Mouse (Mus musculus): ENCODE measurements at regions not wholly inside any gene's neighbourhood (a gene's known extent, or its start where the extent isn't known, plus 50 kb on each side); places are given as distances from the start of the nearest gene placed in this dataset.

- H3K36me3 ChIP-seq (ENCODE audit: control insufficient read depth in 1 of 2, insufficient read depth in 2 of 2, low read length in 2 of 2), result no peaks in the 10 kb centered on the region
- H3K9ac ChIP-seq (ENCODE audit: control insufficient read depth, low read depth, low read length, poor library complexity, severe bottlenecking), result no peak overlapping the region
- no peaks in the 10 kb centered on the region for H3K27me3 ChIP-seq (ENCODE audit: control insufficient read depth in 1 of 2, insufficient read depth in 2 of 2, low read length in 2 of 2)
- no peaks in the 10 kb centered on the region for H3K79me2 ChIP-seq (ENCODE audit: control insufficient read depth, insufficient read depth, low read length, poor library complexity)
- H3K4me3 ChIP-seq (ENCODE audit: control insufficient read depth in 1 of 2, insufficient read depth in 1 of 2, low read depth in 2 of 2, low read length in 2 of 2), result no peak overlapping the region
- TF ChIP-seq JUND (IDR thresholded peaks at IDR 0.05; ENCODE audit: low read depth, low read length), result no peak
- TF ChIP-seq SIN3A (IDR thresholded peaks at IDR 0.05; ENCODE audit: low read length), result no peak
- no peak for TF ChIP-seq CTCF (IDR thresholded peaks at IDR 0.05 in 2 of 3, conservative IDR thresholded peaks at IDR 0.05 in 1 of 3; ENCODE audit: control insufficient read depth in 1 of 3, insufficient read depth in 1 of 3, low read depth in 2 of 3, low read length in 3 of 3, poor library complexity in 1 of 3, severe bottlenecking in 1 of 3)
- no peak for TF ChIP-seq ZKSCAN1 (IDR thresholded peaks at IDR 0.05; ENCODE audit: low read depth, low read length)
- TF ChIP-seq POLR2AphosphoS5 (IDR thresholded peaks at IDR 0.05; ENCODE audit: borderline replicate concordance, low read depth, low read length), result no peak
- no peak for TF ChIP-seq MXI1 (IDR thresholded peaks at IDR 0.05; ENCODE audit: low read depth, low read length)
- TF ChIP-seq NELFE (IDR thresholded peaks at IDR 0.05; ENCODE audit: low read depth, low read length), result no peak
- no peak for TF ChIP-seq GABPA (IDR thresholded peaks at IDR 0.05; ENCODE audit: low read depth, low read length)
- no peak for TF ChIP-seq ZNF384 (IDR thresholded peaks at IDR 0.05; ENCODE audit: low read depth, low read length)
- TF ChIP-seq BHLHE40 (IDR thresholded peaks at IDR 0.05; ENCODE audit: borderline replicate concordance, low read depth, low read length), result no peak
- no peak for TF ChIP-seq MYB (IDR thresholded peaks at IDR 0.05; ENCODE audit: low read depth, low read length)
- no peak for TF ChIP-seq ZC3H11A (IDR thresholded peaks at IDR 0.05; ENCODE audit: low read depth, low read length)
- no peak for TF ChIP-seq CHD2 (IDR thresholded peaks at IDR 0.05; ENCODE audit: low read length)
- no peak for TF ChIP-seq POLR2AphosphoS2 (IDR thresholded peaks at IDR 0.05; ENCODE audit: low read length)
- TF ChIP-seq EP300 (IDR thresholded peaks at IDR 0.05; ENCODE audit: low read depth in 1 of 2, low read length in 2 of 2), result no peak
- TF ChIP-seq TAL1 (IDR thresholded peaks at IDR 0.05; ENCODE audit: low read length), result no peak
- no peak for TF ChIP-seq KAT2A (conservative IDR thresholded peaks at IDR 0.05; ENCODE audit: low read depth, low read length)
- no peak for TF ChIP-seq E2F4 (IDR thresholded peaks at IDR 0.05; ENCODE audit: borderline replicate concordance, low read depth, low read length)
- H3K9me3 ChIP-seq (replicated peaks; ENCODE audit: insufficient read depth, low read length), result no peaks in the 10 kb centered on the region
- H3K27ac ChIP-seq (ENCODE audit: control insufficient read depth, low read depth, low read length), result no peak overlapping the region
- no peak for DNase-seq (ENCODE audit: low read depth, low spot score)
- H3K4me1 ChIP-seq (ENCODE audit: control insufficient read depth in 1 of 2, insufficient read depth in 2 of 2, low read length in 2 of 2), result no peaks in the 10 kb centered on the region
Observed at GRCm38 (mm10) chr13:52049249-52049648, 202.8 kb downstream of the Gadd45g start.

GRCm38 (mm10) chr13:52055741-52056140, 209.3 kb downstream of the Gadd45g start:
- Histone ChIP-seq H3K4me3 (ENCODE audit: control insufficient read depth in 1 of 2, insufficient read depth in 1 of 2, low read depth in 2 of 2, low read length in 2 of 2) (no peak overlapping the region), H3K9me3 (replicated peaks; ENCODE audit: insufficient read depth, low read length) (no peaks in the 10 kb centered on the region), H3K79me2 (ENCODE audit: control insufficient read depth, insufficient read depth, low read length, poor library complexity) (no peaks in the 10 kb centered on the region), H3K27me3 (ENCODE audit: control insufficient read depth in 1 of 2, insufficient read depth in 2 of 2, low read length in 2 of 2) (no peaks in the 10 kb centered on the region), H3K4me1 (ENCODE audit: control insufficient read depth in 1 of 2, insufficient read depth in 2 of 2, low read length in 2 of 2) (no peaks in the 10 kb centered on the region), H3K27ac (ENCODE audit: control insufficient read depth, low read depth, low read length) (no peak overlapping the region), H3K36me3 (ENCODE audit: control insufficient read depth in 1 of 2, insufficient read depth in 2 of 2, low read length in 2 of 2) (no peaks in the 10 kb centered on the region), H3K9ac (ENCODE audit: control insufficient read depth, low read depth, low read length, poor library complexity, severe bottlenecking) (no peak overlapping the region)
- DNase-seq (ENCODE audit: low read depth, low spot score), result no peak
- TF ChIP-seq TAL1 (IDR thresholded peaks at IDR 0.05; ENCODE audit: low read length) (no peak), E2F4 (IDR thresholded peaks at IDR 0.05; ENCODE audit: borderline replicate concordance, low read depth, low read length) (no peak), GATA1 (IDR thresholded peaks at IDR 0.05; ENCODE audit: low read depth, low read length) (no peak), BHLHE40 (IDR thresholded peaks at IDR 0.05; ENCODE audit: borderline replicate concordance, low read depth, low read length) (no peak), ZC3H11A (IDR thresholded peaks at IDR 0.05; ENCODE audit: low read depth, low read length) (no peak), JUND (IDR thresholded peaks at IDR 0.05; ENCODE audit: low read depth, low read length) (no peak)

All from MEL (cell line).